Mouse (Mus musculus) stomach, embryonic 15.5 days (tissue): Measurements from ENCODE around the gene Gm10721. TPM values are rescaled to one million over a fixed set of nuclear protein-coding genes. Genes with fewer than 3 reads are reported as not detected.
"Not testable (repeated sequence)": the region's sequence is repeated elsewhere in the genome, so short reads cannot be mapped to it uniquely, and the experiment has no call there.

Source experiments
- ATAC-seq: fragments of 200-750 bp; cut with Nextera tagmentation; 2 replicates; pipeline ENCODE4 v1.8.0; 2017; ENCODE audit warnings: low read depth, moderate number of reproducible peaks, moderate TSS enrichment; ENCODE audit not compliant: insufficient read depth, low FRiP score
- H3K27ac ChIP-seq: fragments of 300-500 bp; sonication (generic); 2 replicates; pipeline ENCODE4 v1.5.1; 2015; ENCODE audit warnings: mild to moderate bottlenecking, inconsistent platforms
- H3K27me3 ChIP-seq: fragments of 300-500 bp; sonication (generic); replicated peaks from 2 replicates; pipeline ENCODE4 v1.6.1; 2015; ENCODE audit warnings: inconsistent platforms
- H3K36me3 ChIP-seq: fragments of 300-500 bp; sonication (generic); 2 replicates; pipeline ENCODE4 v1.6.1; 2015; ENCODE audit warnings: inconsistent platforms
- H3K4me1 ChIP-seq: fragments of 300-500 bp; sonication (generic); 2 replicates; pipeline ENCODE4 v1.6.1; 2015; ENCODE audit warnings: inconsistent platforms
- H3K4me2 ChIP-seq: fragments of 300-500 bp; sonication (generic); 2 replicates; pipeline ENCODE4 v1.6.1; 2015; ENCODE audit warnings: mild to moderate bottlenecking, inconsistent platforms
- H3K4me3 ChIP-seq: fragments of 300-500 bp; sonication (generic); replicated peaks from 2 replicates; pipeline ENCODE4 v1.5.1; 2015; ENCODE audit warnings: inconsistent platforms
- H3K9ac ChIP-seq: fragments of 300-500 bp; sonication (generic); 2 replicates; pipeline ENCODE4 v1.6.1; 2015; ENCODE audit warnings: inconsistent platforms
- H3K9me3 ChIP-seq: fragments of 300-500 bp; sonication (generic); 2 replicates; pipeline ENCODE4 v1.6.1; 2016; ENCODE audit warnings: inconsistent platforms
- WGBS: fragments of 180-500 bp; shearing (Covaris S2); methylation state at CpG from one replicate; pipeline ENCODE4 v1.1.7; 2015; 5-methylcytosine and 5-hydroxymethylcytosine counted together
- microRNA-seq: library from miRNA; unstranded; fragments of <30 nt; microRNA quantifications from one replicate; pipeline ENCODE4, GENCODE M21; 2016
- polyA plus RNA-seq: library from polyadenylated mRNA; unstranded; fragments of >200 nt; fragmentation: Nextera tagmentation; extraction: Ambion mirVana; gene quantifications from 2 replicates; pipeline ENCODE4 v1.2.1, GENCODE M21; 2015

Gm10721 gene
- polyA plus RNA-seq, 1 experiment from 2014 or later = not detected

- 61% methylated on average over 14 of the region's 16 CpGs for WGBS
- not testable (repeated sequence) for H3K4me1 ChIP-seq, H3K9ac ChIP-seq, H3K27ac ChIP-seq, H3K4me3 ChIP-seq, H3K27me3 ChIP-seq, H3K4me2 ChIP-seq, ATAC-seq, H3K9me3 ChIP-seq, H3K36me3 ChIP-seq
These were observed 16.5 kb downstream of the Gm10721 start for GRCm38 (mm10) chr9:3029276-3030000.

DNA sequence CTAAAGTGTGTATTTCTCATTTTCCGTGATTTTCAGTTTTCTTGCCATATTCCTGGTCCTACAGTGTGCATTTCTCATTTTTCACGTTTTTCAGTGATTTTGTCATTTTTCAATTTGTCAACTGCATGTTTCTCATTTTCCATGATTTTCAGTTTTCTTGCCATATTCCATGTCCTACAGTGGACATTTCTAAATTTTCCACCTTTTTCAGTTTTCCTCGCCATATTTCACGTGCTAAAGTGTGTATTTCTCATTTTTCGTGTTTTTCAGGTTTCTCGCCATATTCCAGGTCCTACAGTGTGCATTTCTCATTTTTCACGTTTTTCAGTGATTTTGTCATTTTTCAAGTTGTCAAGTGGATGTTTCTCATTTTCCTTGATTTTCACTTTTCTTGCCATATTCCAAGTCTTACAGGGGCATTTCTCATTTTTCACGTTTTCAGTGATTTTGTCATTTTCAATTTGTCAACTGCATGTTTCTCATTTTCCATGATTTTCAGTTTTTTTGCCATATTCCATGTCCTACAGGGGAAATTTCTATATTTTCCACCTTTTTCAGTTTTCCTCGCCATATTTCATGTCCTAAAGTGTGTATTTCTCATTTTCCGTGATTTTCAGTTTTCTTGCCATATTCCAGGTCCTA lies 17.9 kb downstream of the Gm10721 start:
- not testable (repeated sequence) for H3K27me3 ChIP-seq, H3K9me3 ChIP-seq, H3K9ac ChIP-seq, ATAC-seq, H3K36me3 ChIP-seq, H3K27ac ChIP-seq, H3K4me1 ChIP-seq, H3K4me2 ChIP-seq, H3K4me3 ChIP-seq
- WGBS = 59% methylated on average over 3 of the region's 10 CpGs

DNA sequence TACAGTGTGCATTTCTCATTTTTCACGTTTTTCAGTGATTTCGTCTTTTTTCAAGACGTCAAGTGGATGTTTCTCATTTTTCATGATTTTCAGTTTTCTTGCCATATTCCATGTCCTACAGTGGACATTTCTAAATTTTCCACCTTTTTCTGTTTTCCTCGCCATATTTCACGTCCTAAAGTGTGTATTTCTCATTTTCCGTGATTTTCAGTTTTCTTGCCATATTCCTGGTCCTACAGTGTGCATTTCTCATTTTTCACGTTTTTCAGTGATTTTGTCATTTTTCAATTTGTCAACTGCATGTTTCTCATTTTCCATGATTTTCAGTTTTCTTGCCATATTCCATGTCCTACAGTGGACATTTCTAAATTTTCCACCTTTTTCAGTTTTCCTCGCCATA lies 21.4 kb downstream of the Gm10721 start, which contains the start of gene Gm17535:
Gm17535 (plus strand) TSS at position 301 of the 400 bp plus-strand sequence.
- not testable (repeated sequence) for H3K4me1 ChIP-seq, H3K4me2 ChIP-seq, H3K27me3 ChIP-seq, ATAC-seq, H3K9ac ChIP-seq, H3K36me3 ChIP-seq, H3K27ac ChIP-seq, H3K4me3 ChIP-seq, H3K9me3 ChIP-seq
- WGBS = 79% methylated on average over 1 of the region's 8 CpGs

DNA sequence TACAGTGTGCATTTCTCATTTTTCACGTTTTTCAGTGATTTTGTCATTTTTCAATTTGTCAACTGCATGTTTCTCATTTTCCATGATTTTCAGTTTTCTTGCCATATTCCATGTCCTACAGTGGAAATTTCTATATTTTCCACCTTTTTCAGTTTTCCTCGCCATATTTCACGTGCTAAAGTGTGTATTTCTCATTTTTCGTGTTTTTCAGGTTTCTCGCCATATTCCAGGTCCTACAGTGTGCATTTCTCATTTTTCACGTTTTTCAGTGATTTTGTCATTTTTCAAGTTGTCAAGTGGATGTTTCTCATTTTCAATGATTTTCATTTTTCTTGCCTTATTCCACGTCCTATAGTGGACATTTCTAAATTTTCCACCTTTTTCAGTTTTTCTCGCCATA lies 23.6 kb downstream of the Gm10721 start, which contains the start of gene Gm10715:
Gm10715 (plus strand) TSS at position 301 of the 400 bp plus-strand sequence.
- not testable (repeated sequence) for H3K4me2 ChIP-seq, H3K4me3 ChIP-seq, H3K9ac ChIP-seq, H3K4me1 ChIP-seq, H3K9me3 ChIP-seq, H3K27me3 ChIP-seq, H3K27ac ChIP-seq, H3K36me3 ChIP-seq, ATAC-seq
- WGBS = 76% methylated on average over 8 of the region's 8 CpGs

- ATAC-seq, H3K9ac ChIP-seq, H3K4me3 ChIP-seq, H3K9me3 ChIP-seq, H3K4me2 ChIP-seq, H3K36me3 ChIP-seq, H3K27ac ChIP-seq, H3K27me3 ChIP-seq, H3K4me1 ChIP-seq: not testable (repeated sequence)
- 66% methylated on average over 4 of the region's 4 CpGs for WGBS
These were observed 25.2 kb downstream of the Gm10721 start for GRCm38 (mm10) chr9:3038161-3038560.

Small RNA genes lying within 50 kb of the gene (microRNA-seq; reads per million reads assigned to microRNA genes)
- gene Mir101c = not detected

Other genes starting within 250 kb of the Gm10721 start
- gene Gm10722, start 12.2 kb upstream of the Gm10721 start, polyA plus RNA-seq = not detected in 2 replicates
- gene Gm11168, start 9.8 kb upstream of the Gm10721 start, polyA plus RNA-seq = not detected in 2 replicates
- not detected in 2 replicates for gene Gm10720, start 2.5 kb downstream of the Gm10721 start, polyA plus RNA-seq
- 0.24 TPM in 1 of 2 replicates, not detected in the other for gene Gm10719, start 4.3 kb downstream of the Gm10721 start, polyA plus RNA-seq
- gene Gm10718, start 10.4 kb downstream of the Gm10721 start, polyA plus RNA-seq = not detected in 2 replicates
- not detected in 2 replicates for gene Gm10717, start 12.3 kb downstream of the Gm10721 start, polyA plus RNA-seq
- gene Gm17535, start 21.5 kb downstream of the Gm10721 start, polyA plus RNA-seq = not detected in 2 replicates
- not detected in 2 replicates for gene Gm10715, start 23.7 kb downstream of the Gm10721 start, polyA plus RNA-seq